ENCODE assay signal across 20 mouse cellular contexts in genomic region chr3:50869211-50869610, GRCm38 (mm10).
DNase-seq lines count a peak whose midpoint lies in the region; ATAC-seq and TF ChIP-seq lines count a peak whose summit lies in the region.
"Had no signal": no experiment of that assay in that cellular context is flagged by ENCODE, and none has a peak within 500 bp of the region (broad histone marks: within the 10 kb centered on the region; RNA-seq: fewer than 3 reads in every experiment).

No protein-coding gene starts in this region.

- peak; percentile 12; the same call in 1 of the 2 replicates for ATAC-seq in intestine, embryonic 15.5 days
- ATAC-seq in intestine, postnatal 0 days = no peak
- peak; percentile 46; the same call in 1 of the 2 replicates for ATAC-seq in intestine, embryonic 16.5 days
- peak; percentile 56; the same call in 1 of the 2 replicates for ATAC-seq in stomach, embryonic 14.5 days (ENCODE audit: insufficient number of reproducible peaks, insufficient read depth, low FRiP score, low read depth)
- ATAC-seq in stomach, embryonic 16.5 days (ENCODE audit: insufficient read depth, low FRiP score) = peak; percentile 77; the same call in 1 of the 2 replicates
- ATAC-seq in forebrain, embryonic 12.5 days (ENCODE audit: low FRiP score) = no peak
- ATAC-seq: forebrain, embryonic 14.5 days; forebrain, embryonic 16.5 days had no signal

- H3K9me3 ChIP-seq in intestine, embryonic 15.5 days = no peaks in the 10 kb centered on the region
- H3K9me3 ChIP-seq in intestine, postnatal 0 days (ENCODE audit: control insufficient read depth) = no peaks in the 10 kb centered on the region
- no peaks in the 10 kb centered on the region for H3K9me3 ChIP-seq in intestine, embryonic 16.5 days (ENCODE audit: control insufficient read depth, low read length)
- no peaks in the 10 kb centered on the region for H3K9me3 ChIP-seq in stomach, embryonic 14.5 days (ENCODE audit: control insufficient read depth, low read depth, low read length)
- H3K9me3 ChIP-seq in stomach, embryonic 16.5 days (replicated peaks; ENCODE audit: control insufficient read depth, low read length) = no peaks in the 10 kb centered on the region
- H3K9me3 ChIP-seq in forebrain, embryonic 12.5 days = no peaks in the 10 kb centered on the region
- H3K9me3 ChIP-seq: embryonic facial prominence, embryonic 10.5 days; embryonic facial prominence, embryonic 12.5 days had no signal

- H3K27ac ChIP-seq in intestine, embryonic 15.5 days = no peak overlapping the region
- H3K27ac ChIP-seq in intestine, postnatal 0 days (ENCODE audit: low read depth, low read length) = no peak overlapping the region
- H3K27ac ChIP-seq in intestine, embryonic 16.5 days (ENCODE audit: low read length) = no peak overlapping the region
- H3K27ac ChIP-seq in stomach, embryonic 14.5 days (ENCODE audit: low read length) = no peak overlapping the region
- no peak overlapping the region for H3K27ac ChIP-seq in stomach, embryonic 16.5 days (ENCODE audit: low read length)
- no peak overlapping the region for H3K27ac ChIP-seq in forebrain, embryonic 12.5 days
- H3K27ac ChIP-seq: embryonic facial prominence, embryonic 10.5 days; embryonic facial prominence, embryonic 12.5 days had no signal

- H3K4me1 ChIP-seq in intestine, embryonic 15.5 days (replicated peaks) = no peaks in the 10 kb centered on the region
- H3K4me1 ChIP-seq in intestine, postnatal 0 days (replicated peaks; ENCODE audit: control insufficient read depth, insufficient read depth, low read length) = no peaks in the 10 kb centered on the region
- no peaks in the 10 kb centered on the region for H3K4me1 ChIP-seq in intestine, embryonic 16.5 days (ENCODE audit: control insufficient read depth, insufficient read depth, low read length)
- H3K4me1 ChIP-seq in stomach, embryonic 14.5 days (ENCODE audit: control insufficient read depth, insufficient read depth, low read length) = no peaks in the 10 kb centered on the region
- H3K4me1 ChIP-seq in stomach, embryonic 16.5 days (ENCODE audit: control insufficient read depth, insufficient read depth, low read length) = no peaks in the 10 kb centered on the region
- H3K4me1 ChIP-seq in forebrain, embryonic 12.5 days = no peaks in the 10 kb centered on the region
- H3K4me1 ChIP-seq: embryonic facial prominence, embryonic 10.5 days; embryonic facial prominence, embryonic 12.5 days had no signal

- H3K9ac ChIP-seq in intestine, embryonic 15.5 days = no peak overlapping the region
- no peak overlapping the region for H3K9ac ChIP-seq in intestine, postnatal 0 days (ENCODE audit: low read depth, low read length)
- H3K9ac ChIP-seq in intestine, embryonic 16.5 days (ENCODE audit: low read depth, low read length) = no peak overlapping the region
- no peak overlapping the region for H3K9ac ChIP-seq in stomach, embryonic 14.5 days (replicated peaks; ENCODE audit: low read depth, low read length)
- H3K9ac ChIP-seq in stomach, embryonic 16.5 days (ENCODE audit: low read length) = no peak overlapping the region
- H3K9ac ChIP-seq in forebrain, embryonic 12.5 days = no peak overlapping the region
- H3K9ac ChIP-seq: embryonic facial prominence, embryonic 12.5 days had no signal

- no peak overlapping the region for H3K4me2 ChIP-seq in intestine, embryonic 15.5 days (replicated peaks)
- H3K4me2 ChIP-seq in intestine, postnatal 0 days (replicated peaks; ENCODE audit: low read depth) = no peak overlapping the region
- no peak overlapping the region for H3K4me2 ChIP-seq in intestine, embryonic 16.5 days (ENCODE audit: low read depth, low read length)
- no peak overlapping the region for H3K4me2 ChIP-seq in stomach, embryonic 14.5 days (replicated peaks; ENCODE audit: low read depth, low read length)
- no peak overlapping the region for H3K4me2 ChIP-seq in stomach, embryonic 16.5 days (ENCODE audit: low read depth, low read length)
- no peak overlapping the region for H3K4me2 ChIP-seq in forebrain, embryonic 12.5 days
- H3K4me2 ChIP-seq: embryonic facial prominence, embryonic 12.5 days had no signal

- H3K36me3 ChIP-seq in intestine, embryonic 15.5 days = no peaks in the 10 kb centered on the region
- no peaks in the 10 kb centered on the region for H3K36me3 ChIP-seq in intestine, postnatal 0 days (ENCODE audit: control insufficient read depth, insufficient read depth)
- H3K36me3 ChIP-seq in intestine, embryonic 16.5 days (ENCODE audit: control insufficient read depth, insufficient read depth, low read length) = no peaks in the 10 kb centered on the region
- no peaks in the 10 kb centered on the region for H3K36me3 ChIP-seq in stomach, embryonic 14.5 days (ENCODE audit: control insufficient read depth, insufficient read depth, low read length)
- no peaks in the 10 kb centered on the region for H3K36me3 ChIP-seq in stomach, embryonic 16.5 days (ENCODE audit: control insufficient read depth, insufficient read depth, low read length)
- no peaks in the 10 kb centered on the region for H3K36me3 ChIP-seq in forebrain, embryonic 12.5 days (replicated peaks)
- H3K36me3 ChIP-seq: embryonic facial prominence, embryonic 10.5 days; embryonic facial prominence, embryonic 12.5 days had no signal

- H3K27me3 ChIP-seq in intestine, embryonic 15.5 days (replicated peaks) = no peaks in the 10 kb centered on the region
- H3K27me3 ChIP-seq in intestine, postnatal 0 days (replicated peaks; ENCODE audit: control insufficient read depth, insufficient read depth, low read length) = no peaks in the 10 kb centered on the region
- H3K27me3 ChIP-seq in intestine, embryonic 16.5 days (replicated peaks; ENCODE audit: control insufficient read depth, insufficient read depth, low read length) = no peaks in the 10 kb centered on the region
- no peaks in the 10 kb centered on the region for H3K27me3 ChIP-seq in stomach, embryonic 14.5 days (ENCODE audit: control insufficient read depth, insufficient read depth, low read length)
- no peaks in the 10 kb centered on the region for H3K27me3 ChIP-seq in stomach, embryonic 16.5 days (ENCODE audit: control insufficient read depth, insufficient read depth, low read length)
- H3K27me3 ChIP-seq in forebrain, embryonic 12.5 days = no peaks in the 10 kb centered on the region
- H3K27me3 ChIP-seq: embryonic facial prominence, embryonic 12.5 days had no signal

- no peak for TF ChIP-seq CTCF in intestine, postnatal 0 days (IDR thresholded peaks at IDR 0.05; ENCODE audit: low read depth)

- H3K4me3 ChIP-seq in intestine, embryonic 15.5 days (replicated peaks) = no peak overlapping the region
- no peak overlapping the region for H3K4me3 ChIP-seq in intestine, postnatal 0 days (ENCODE audit: low read depth, low read length)
- H3K4me3 ChIP-seq in intestine, embryonic 16.5 days (ENCODE audit: low read length) = no peak overlapping the region
- H3K4me3 ChIP-seq in stomach, embryonic 14.5 days (ENCODE audit: low read depth, low read length) = no peak overlapping the region
- H3K4me3 ChIP-seq in stomach, embryonic 16.5 days (replicated peaks; ENCODE audit: low read length) = no peak overlapping the region
- no peak overlapping the region for H3K4me3 ChIP-seq in forebrain, embryonic 12.5 days (replicated peaks)
- H3K4me3 ChIP-seq: embryonic facial prominence, embryonic 10.5 days; embryonic facial prominence, embryonic 12.5 days had no signal

- 76% methylated on average over 3 of the region's 3 CpGs for WGBS in intestine, embryonic 15.5 days
- 85% methylated on average over 3 of the region's 3 CpGs for WGBS in intestine, postnatal 0 days
- WGBS in intestine, embryonic 16.5 days = 78% methylated on average over 3 of the region's 3 CpGs
- 85% methylated on average over 3 of the region's 3 CpGs for WGBS in stomach, embryonic 14.5 days
- WGBS in stomach, embryonic 16.5 days = 80% methylated on average over 3 of the region's 3 CpGs
- WGBS in forebrain, embryonic 12.5 days = 94% methylated on average over 3 of the region's 3 CpGs

- no peak for DNase-seq in urinary bladder, postnatal 10 days (ENCODE audit: low spot score)
- DNase-seq in natural killer cell, adult 2 months (ENCODE audit: low spot score in 2 of 2) = no peak
- DNase-seq: adrenal gland, adult 2 months; adrenal gland, postnatal 10 days; adrenal gland, postnatal 25 days; cerebellum, adult 11 months; cerebellum, adult 2 months; cerebellum, adult 9-10 months; cerebellum, postnatal 10 days; cerebellum, postnatal 25 days had no signal

Comparison
In these comparisons a context has a peak if more than half of its experiments do, and no peak if none do; other contexts are left out.
1. ATAC-seq: peak in intestine, embryonic 15.5 days (single experiment), intestine, embryonic 16.5 days (single experiment), stomach, embryonic 14.5 days (single experiment) and stomach, embryonic 16.5 days (single experiment); none in intestine, postnatal 0 days (single experiment) and forebrain, embryonic 12.5 days (single experiment).